Mouse (Mus musculus) heart, adult 8-10 months (tissue): ENCODE measurements around the gene Gsdma3. TPM values are rescaled to one million over a fixed set of nuclear protein-coding genes. Genes with fewer than 3 reads are reported as not detected.
A peak's percentile ranks its signal among the peaks of the same experiment; 100 is the strongest.

ENCODE experiments used
- DNase-seq: peaks from one replicate; pipeline ENCODE4 v3.0.0; 2022; ENCODE audit warnings: low spot score
- total RNA-seq, 4 experiments: library from RNA; stranded (reverse); gene quantifications; 2 replicates each; pipeline ENCODE4 v1.2.4; 2022

Gsdma3 gene
- total RNA-seq, result 1 to 10 TPM; 1.6 to 3.4 (median 2.8) TPM

GRCm38 (mm10) chr11:98625611-98626410 is at the start of gene Gsdma3, which contains the start of gene Gm12355:
Gene Gsdma3, plus strand, starts transcription at chr11:98626360.
Gene Gm12355, minus strand, starts transcription at chr11:98625661.
- DNase-seq, result no peak

- DNase-seq, result no peak
Observed at GRCm38 (mm10) chr11:98577776-98578175, 48.4 kb upstream of the Gsdma3 start.

GRCm38 (mm10) chr11:98580301-98581121 is 45.6 kb upstream of the Gsdma3 start:
- no peak for DNase-seq

- DNase-seq, result no peak
Observed at GRCm38 (mm10) chr11:98581286-98582029, 44.7 kb upstream of the Gsdma3 start.

GRCm38 (mm10) chr11:98582030-98582388 is 44.2 kb upstream of the Gsdma3 start:
- no peak for DNase-seq

- DNase-seq, result no peak
Observed at GRCm38 (mm10) chr11:98582551-98583264, 43.5 kb upstream of the Gsdma3 start.

GRCm38 (mm10) chr11:98583265-98583552 is 43.0 kb upstream of the Gsdma3 start:
- DNase-seq, result no peak

GRCm38 (mm10) chr11:98583571-98583970 is 42.6 kb upstream of the Gsdma3 start:
- DNase-seq, result no peak

GRCm38 (mm10) chr11:98584146-98584545 is 42.0 kb upstream of the Gsdma3 start:
- no peak for DNase-seq

- no peak for DNase-seq
Observed at GRCm38 (mm10) chr11:98584629-98585177, 41.5 kb upstream of the Gsdma3 start.

- DNase-seq, result peak; percentile 42
Observed at GRCm38 (mm10) chr11:98586087-98586891, 39.9 kb upstream of the Gsdma3 start.

- DNase-seq, result peak; percentile 98
Observed at GRCm38 (mm10) chr11:98586892-98587563, 39.1 kb upstream of the Gsdma3 start, which contains the start of gene Ormdl3. Gene Ormdl3, minus strand, starts transcription at chr11:98587368.

- DNase-seq, result peak; percentile 83
Observed at GRCm38 (mm10) chr11:98587684-98588546, 38.2 kb upstream of the Gsdma3 start.

GRCm38 (mm10) chr11:98588833-98589281 is 37.3 kb upstream of the Gsdma3 start:
- peak; percentile 42 for DNase-seq

- no peak for DNase-seq
Observed at GRCm38 (mm10) chr11:98589306-98589705, 36.9 kb upstream of the Gsdma3 start.

- DNase-seq, result no peak
Observed at GRCm38 (mm10) chr11:98590548-98591445, 35.4 kb upstream of the Gsdma3 start.

GRCm38 (mm10) chr11:98595021-98595420 is 31.1 kb upstream of the Gsdma3 start:
- DNase-seq, result no peak

- no peak for DNase-seq
Observed at GRCm38 (mm10) chr11:98595473-98595872, 30.7 kb upstream of the Gsdma3 start.
